Mouse (Mus musculus) adrenal gland, postnatal 14 days (tissue): ENCODE measurements around the gene Caprin1. TPM values are rescaled to one million over a fixed set of nuclear protein-coding genes. Genes with fewer than 3 reads are reported as not detected.
A peak's percentile ranks its signal among the peaks of the same experiment; 100 is the strongest.

Experiments used
- DNase-seq: peaks from one replicate; pipeline ENCODE4 v3.0.0; 2021; ENCODE audit warnings: mixed read lengths
- long read RNA-seq, 2 experiments: library from polyadenylated mRNA; stranded (forward); transcript quantifications; one replicate each; pipeline ENCODE4 v2.0.0; 2021
- total RNA-seq: library from RNA; stranded (reverse); gene quantifications from 2 replicates; pipeline ENCODE4 v1.2.3, GENCODE M21; 2021

Caprin1 gene
- 417 and 423 TPM in 2 replicates for total RNA-seq
- long read RNA-seq, experiment 1, full-length matches to known transcripts: 187 of 291 reads
- long read RNA-seq, experiment 1, partial matches to known transcripts: 63 of 291 reads
- long read RNA-seq, experiment 1, other reads (novel, unspliced or antisense): 41 of 291 reads
- long read RNA-seq, experiment 2, full-length matches to known transcripts: 137 of 213 reads
- long read RNA-seq, experiment 2, partial matches to known transcripts: 34 of 213 reads
- long read RNA-seq, experiment 2, other reads (novel, unspliced or antisense): 42 of 213 reads

DNA sequence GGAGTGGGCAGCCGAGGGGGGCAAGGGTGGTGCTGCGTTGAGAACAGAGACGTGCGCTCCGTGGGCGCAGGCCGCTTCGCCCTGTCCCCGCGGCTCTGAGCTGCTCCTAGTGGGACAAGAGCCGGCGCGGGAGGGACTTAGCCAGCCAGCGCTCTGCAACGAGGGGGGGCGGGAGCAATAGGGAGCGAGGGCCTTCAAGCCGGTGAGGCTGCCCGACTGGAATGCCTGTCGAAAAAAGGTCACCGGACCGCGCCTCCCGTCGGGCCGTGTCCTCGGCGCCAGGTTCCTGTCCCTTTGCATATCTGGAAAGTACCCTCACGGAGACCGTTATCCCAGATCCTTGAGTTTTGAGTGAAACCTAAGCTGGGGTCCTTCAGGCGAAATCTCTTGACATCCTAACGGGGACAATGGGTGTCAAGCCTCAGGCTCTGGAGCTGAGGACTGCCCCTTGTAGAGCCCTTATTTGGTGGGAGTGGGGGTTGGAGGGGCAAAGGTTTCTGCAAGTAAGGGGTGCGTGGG is at the start of gene Caprin1:
Gene Caprin1, minus strand, starts transcription at position 159 of the 519 bp plus-strand sequence.
- DNase-seq: peak; percentile 97

- no peak for DNase-seq
Observed at GRCm38 (mm10) chr2:103846875-103847274, 49.4 kb upstream of the Caprin1 start.

DNA sequence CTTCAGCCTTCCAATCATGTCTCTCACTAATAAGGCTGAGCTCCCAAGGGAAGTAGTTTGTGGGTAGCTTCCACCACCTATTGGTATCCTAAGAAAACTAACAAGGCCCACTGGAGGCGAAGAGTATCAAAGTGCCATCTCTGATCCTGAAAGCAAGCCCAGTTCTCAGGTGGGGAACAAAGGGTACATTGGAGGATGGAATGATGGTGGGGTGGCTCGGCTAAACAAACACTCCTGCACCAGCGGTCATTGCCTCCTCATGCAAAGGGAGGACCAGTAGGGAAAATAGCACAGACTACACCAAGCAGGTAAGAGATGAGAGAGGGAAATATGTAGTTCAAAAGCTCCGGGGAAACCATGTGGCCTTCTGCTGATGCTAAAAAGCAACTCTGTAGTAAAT is 48.8 kb upstream of the Caprin1 start:
- no peak for DNase-seq

GRCm38 (mm10) chr2:103844016-103844415 is 46.6 kb upstream of the Caprin1 start:
- no peak for DNase-seq

DNA sequence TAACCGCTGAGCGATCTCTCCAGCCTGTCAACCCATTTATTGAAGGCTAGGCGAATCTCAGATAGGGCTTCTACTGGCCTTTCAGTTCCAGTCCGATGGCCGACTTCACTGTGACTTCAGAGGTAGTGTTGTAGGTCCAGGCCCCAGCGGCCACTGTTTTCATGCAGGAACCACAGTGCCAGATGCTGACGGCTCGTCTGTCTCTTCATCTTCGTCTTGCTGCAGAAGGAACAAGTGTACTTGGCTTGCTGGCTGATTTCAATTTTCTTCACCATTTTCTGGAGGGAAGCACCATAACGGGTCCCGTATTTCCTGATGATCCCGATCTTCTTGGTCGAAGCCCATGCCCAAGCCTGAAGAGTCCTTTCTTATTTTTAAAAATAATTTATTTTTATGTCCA is 45.9 kb upstream of the Caprin1 start:
- no peak for DNase-seq

- DNase-seq: no peak
Observed at GRCm38 (mm10) chr2:103842299-103842698, 44.9 kb upstream of the Caprin1 start.

DNA sequence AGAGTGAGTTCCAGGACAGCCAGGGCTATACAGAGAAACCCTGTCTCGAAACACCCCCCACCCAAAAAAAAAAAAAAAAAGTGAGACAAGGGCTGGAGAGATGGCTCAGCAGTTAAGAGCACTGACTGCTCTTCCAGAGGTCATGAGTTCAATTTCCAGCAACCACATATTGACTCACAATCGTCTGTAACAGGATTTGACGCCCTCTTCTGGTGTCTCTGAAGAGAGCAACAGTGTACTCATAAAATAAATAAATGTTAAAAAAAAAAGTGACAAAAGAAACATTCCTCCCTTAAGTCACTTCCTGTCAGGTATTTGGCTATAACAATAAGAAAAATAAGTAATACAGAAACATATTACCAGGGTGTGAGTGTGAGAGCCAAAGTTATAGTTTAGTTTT is 41.0 kb upstream of the Caprin1 start:
- no peak for DNase-seq

- DNase-seq: peak; percentile 51
Observed at GRCm38 (mm10) chr2:103837166-103837565, 39.7 kb upstream of the Caprin1 start.

- peak; percentile 25 for DNase-seq
Observed at GRCm38 (mm10) chr2:103835614-103836395, 38.4 kb upstream of the Caprin1 start.

- DNase-seq: no peak
Observed at GRCm38 (mm10) chr2:103833816-103834445, 36.5 kb upstream of the Caprin1 start.

- DNase-seq: no peak
Observed at GRCm38 (mm10) chr2:103832899-103833298, 35.5 kb upstream of the Caprin1 start.

- no peak for DNase-seq
Observed at GRCm38 (mm10) chr2:103828900-103829299, 31.5 kb upstream of the Caprin1 start.

DNA sequence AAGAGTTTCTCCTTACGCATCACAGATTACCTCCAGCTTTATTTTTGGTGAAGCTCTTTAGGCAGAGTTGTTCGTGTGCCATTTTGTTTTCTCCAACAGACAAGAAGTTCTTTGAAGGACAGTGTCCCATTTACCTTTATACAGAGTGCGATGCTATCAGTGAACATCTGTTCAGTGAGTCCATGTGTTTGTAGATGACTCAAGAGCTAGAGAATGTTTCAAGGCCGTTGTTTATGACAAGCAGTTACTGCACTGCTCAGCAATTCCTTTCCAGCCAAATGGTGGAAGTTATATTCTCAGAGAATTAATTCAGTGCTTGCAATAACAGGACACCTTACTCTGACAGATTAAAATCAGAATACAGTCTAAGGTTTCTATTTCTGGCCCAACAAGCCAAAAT is 27.5 kb upstream of the Caprin1 start:
- no peak for DNase-seq

GRCm38 (mm10) chr2:103822560-103822959 is 25.1 kb upstream of the Caprin1 start:
- DNase-seq: no peak

DNA sequence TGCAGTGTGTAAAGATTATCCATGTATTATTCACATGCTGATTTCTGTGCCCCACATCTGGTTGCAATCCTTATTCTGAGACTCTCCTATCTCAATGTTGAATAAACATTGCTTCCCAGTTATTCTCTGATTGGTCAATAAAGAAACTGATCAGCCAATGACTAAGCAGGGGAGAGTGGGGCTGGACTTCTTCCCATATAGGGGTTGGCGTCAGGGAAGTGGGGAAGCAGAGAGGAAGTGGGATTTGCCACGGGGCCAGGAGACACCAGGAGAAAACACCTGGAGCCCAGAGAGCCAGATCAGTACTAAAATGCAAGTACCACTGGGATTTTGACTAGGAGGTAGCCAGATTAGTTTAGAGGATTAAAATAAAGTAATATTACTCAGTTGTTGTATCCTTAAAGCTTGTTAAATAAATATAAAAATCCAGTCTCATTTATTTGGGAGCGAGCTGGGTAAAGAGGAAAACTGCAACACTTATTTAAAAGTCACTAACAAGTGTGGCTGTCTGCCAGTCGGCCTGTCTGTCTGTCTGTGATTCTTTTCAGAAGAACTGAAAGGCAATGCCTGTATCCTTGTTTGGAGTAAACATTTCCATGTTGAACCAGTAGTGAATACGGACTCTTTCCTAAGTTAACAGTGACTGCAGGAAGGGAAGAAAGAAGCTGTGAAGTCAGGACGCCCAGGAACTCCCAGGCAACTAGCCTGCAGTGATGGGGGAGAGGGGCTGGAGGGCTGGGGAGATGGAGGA is 19.9 kb upstream of the Caprin1 start:
- DNase-seq: peak; percentile 54

GRCm38 (mm10) chr2:103815976-103816375 is 18.5 kb upstream of the Caprin1 start:
- no peak for DNase-seq

GRCm38 (mm10) chr2:103811465-103812191 is 14.2 kb upstream of the Caprin1 start:
- no peak for DNase-seq

- no peak for DNase-seq
Observed at GRCm38 (mm10) chr2:103810412-103810811, 13.0 kb upstream of the Caprin1 start.

DNA sequence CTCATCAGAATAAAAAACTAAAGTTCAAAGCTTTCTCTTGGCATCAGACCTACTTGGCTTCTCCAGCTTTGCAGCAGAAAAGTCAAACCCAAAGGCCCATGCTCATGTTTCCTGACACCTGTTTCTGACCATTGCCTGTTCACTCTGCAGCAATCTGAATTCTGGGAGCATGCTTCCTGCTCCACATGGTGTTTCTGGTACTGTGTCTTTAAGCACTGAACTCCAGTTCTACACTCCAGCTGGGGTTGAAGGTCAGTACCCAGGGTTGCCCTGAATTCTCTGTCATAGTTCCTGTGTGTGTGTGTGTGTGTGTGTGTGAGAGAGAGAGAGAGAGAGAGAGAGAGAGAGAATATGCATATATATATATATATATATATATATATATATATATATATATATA is 11.0 kb upstream of the Caprin1 start:
- DNase-seq: peak; percentile 37

- no peak for DNase-seq
Observed at GRCm38 (mm10) chr2:103803770-103804530, 6.5 kb upstream of the Caprin1 start.

DNA sequence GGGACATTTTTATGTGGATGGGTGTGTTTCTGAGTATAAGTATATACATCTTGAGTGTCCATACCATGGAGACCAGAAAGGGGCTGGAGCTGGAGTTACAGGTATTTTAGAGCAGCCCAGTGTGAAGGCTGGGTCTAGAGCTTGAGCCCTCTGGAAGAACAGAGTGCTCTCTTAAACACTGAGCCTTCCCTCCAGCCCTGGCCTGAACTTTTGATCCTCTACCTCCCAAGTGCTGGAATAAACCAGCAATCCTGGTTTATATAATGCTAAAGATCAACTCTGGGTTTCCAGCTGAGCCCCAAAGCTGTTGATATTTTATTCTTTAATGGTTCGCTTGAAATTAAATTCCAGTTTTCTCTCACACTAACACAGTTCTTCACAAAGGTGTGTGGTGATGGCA is 5.0 kb upstream of the Caprin1 start:
- no peak for DNase-seq
